Mouse (Mus musculus): ENCODE data around the gene Rab20. TPM values are rescaled to one million over a fixed set of nuclear protein-coding genes. Genes with fewer than 3 reads are reported as not detected.

Gene Rab20
- polyA plus RNA-seq, 1 experiment from 2014 or later, result 7.5 TPM

DNA sequence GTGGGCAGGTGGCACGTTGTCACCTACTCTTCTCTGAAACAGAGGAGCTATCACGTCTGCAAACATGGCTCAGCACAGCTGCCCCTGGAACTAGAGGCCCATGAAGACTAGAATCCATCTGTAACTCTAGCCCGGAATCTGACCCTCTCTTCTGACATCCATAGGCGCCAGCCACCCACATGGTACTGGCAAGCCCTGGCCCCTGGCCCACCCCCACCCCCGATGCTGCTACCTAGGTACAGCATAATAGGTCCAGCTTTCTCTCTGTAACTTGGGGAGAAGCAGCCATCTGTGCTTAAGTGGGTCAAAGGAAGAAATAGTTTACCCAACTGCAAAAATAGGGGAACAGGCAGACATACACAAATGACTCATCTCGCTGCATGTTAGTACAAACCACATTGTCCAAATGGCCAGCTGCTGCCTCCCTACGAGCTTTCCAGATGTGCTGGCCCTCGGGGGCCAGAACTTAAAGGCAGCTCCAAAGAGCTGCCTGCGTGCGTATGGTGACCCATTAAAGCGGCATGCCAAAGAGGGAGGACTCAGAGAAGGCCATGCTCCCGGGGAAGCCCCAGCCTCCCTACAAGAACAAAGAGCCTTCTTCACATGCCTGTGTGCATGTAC is 66.9 kb downstream of the Rab20 start:
- Histone ChIP-seq H3K9ac (ENCODE audit: low read length) (peak overlapping the region; percentile 34; the same call in 1 of the 2 replicates), H3K9me3 (replicated peaks; ENCODE audit: control insufficient read depth, low read length) (no peaks in the 10 kb centered on the region), H3K4me3 (replicated peaks; ENCODE audit: low read length) (no peak overlapping the region), H3K4me2 (ENCODE audit: low read depth, low read length) (no peak overlapping the region), H3K4me1 (ENCODE audit: control insufficient read depth, insufficient read depth, low read length) (peaks cover 24% of the 10 kb centered on the region), H3K27ac (ENCODE audit: low read length) (peak overlapping the region; percentile 92), H3K27me3 (ENCODE audit: control insufficient read depth, insufficient read depth, low read length) (no peaks in the 10 kb centered on the region), H3K36me3 (ENCODE audit: control insufficient read depth, insufficient read depth, low read length) (no peaks in the 10 kb centered on the region)
- 49% methylated on average over 12 of the region's 12 CpGs for WGBS
- peak; percentile 70 for ATAC-seq (ENCODE audit: insufficient read depth, low FRiP score)

DNA sequence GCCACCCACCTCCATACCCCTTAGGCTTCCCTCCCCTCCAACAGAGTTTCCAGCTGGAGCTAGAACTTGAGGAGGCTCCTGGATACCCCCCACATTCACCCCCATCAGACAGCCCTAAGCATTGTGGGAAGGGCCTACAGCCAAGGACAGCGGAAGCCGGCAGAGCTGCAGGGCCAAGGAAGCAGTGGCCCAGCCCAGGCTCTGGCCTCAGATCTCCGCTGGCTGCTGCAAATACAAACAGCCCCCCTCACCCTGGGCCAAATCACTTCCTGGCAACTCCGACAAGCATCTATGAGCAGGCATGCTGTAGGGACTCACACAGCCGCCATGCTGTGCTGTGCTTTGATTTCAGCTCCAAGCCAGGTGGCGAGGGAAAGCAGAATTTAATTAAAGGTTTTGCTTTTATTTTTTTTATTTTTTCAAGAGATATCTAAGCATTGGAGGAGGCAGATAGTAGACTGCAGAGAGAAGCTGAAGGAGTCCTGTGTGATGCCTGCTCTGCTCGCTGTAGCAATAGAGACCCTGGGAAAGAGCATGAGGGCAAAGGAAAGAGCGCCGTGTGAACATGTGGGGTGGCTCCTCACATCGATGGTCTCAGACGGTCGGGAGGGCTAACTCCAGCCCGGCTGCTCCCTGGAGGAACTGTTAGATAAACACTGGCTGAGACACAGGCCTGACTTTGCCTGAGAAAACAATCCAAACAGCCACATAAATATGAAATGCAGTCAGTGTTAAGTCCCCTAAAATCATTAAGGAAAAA is 72.6 kb downstream of the Rab20 start:
- H3K9me3 ChIP-seq (replicated peaks; ENCODE audit: control insufficient read depth, low read length), result no peaks in the 10 kb centered on the region
- peaks cover 15% of the 10 kb centered on the region for H3K4me1 ChIP-seq (ENCODE audit: control insufficient read depth, insufficient read depth, low read length)
- peak; percentile 77 for ATAC-seq (ENCODE audit: insufficient read depth, low FRiP score)
- H3K36me3 ChIP-seq (ENCODE audit: control insufficient read depth, insufficient read depth, low read length), result no peaks in the 10 kb centered on the region
- H3K4me2 ChIP-seq (ENCODE audit: low read depth, low read length), result no peak overlapping the region
- 33% methylated on average over 13 of the region's 13 CpGs for WGBS
- H3K27me3 ChIP-seq (ENCODE audit: control insufficient read depth, insufficient read depth, low read length), result no peaks in the 10 kb centered on the region
- peak overlapping the region; percentile 81 for H3K27ac ChIP-seq (ENCODE audit: low read length)
- H3K4me3 ChIP-seq (replicated peaks; ENCODE audit: low read length), result no peak overlapping the region
- H3K9ac ChIP-seq (ENCODE audit: low read length), result 0 out of 2 replicates have a peak overlapping the region, but pooled peaks have one; percentile 33

DNA sequence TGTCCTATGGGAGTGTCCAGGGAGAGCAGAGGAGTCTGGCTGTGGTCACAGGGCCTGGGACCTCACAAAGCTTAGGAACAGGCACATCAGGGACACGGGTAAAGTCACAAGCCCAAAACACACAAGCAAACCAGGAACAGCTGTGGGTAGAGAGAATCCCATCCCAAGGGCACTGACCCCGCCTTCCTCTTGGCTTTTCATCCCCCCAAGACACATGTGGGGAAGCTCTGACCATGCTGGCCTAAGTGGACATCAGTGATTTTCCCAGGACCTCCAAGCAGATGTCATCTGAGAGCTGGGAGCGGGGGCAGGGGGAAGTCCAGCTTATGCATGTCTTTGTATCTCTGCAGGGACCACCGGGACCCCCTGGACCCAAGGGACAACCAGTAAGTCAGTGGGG is 73.9 kb downstream of the Rab20 start:
- H3K27ac ChIP-seq (ENCODE audit: low read length), result peak overlapping the region; percentile 81; the same call in 1 of the 2 replicates
- no peak for ATAC-seq (ENCODE audit: insufficient read depth, low FRiP score)
- H3K36me3 ChIP-seq (ENCODE audit: control insufficient read depth, insufficient read depth, low read length), result no peaks in the 10 kb centered on the region
- H3K9ac ChIP-seq (ENCODE audit: low read length), result no peak overlapping the region
- H3K9me3 ChIP-seq (replicated peaks; ENCODE audit: control insufficient read depth, low read length), result no peaks in the 10 kb centered on the region
- no peak overlapping the region for H3K4me3 ChIP-seq (replicated peaks; ENCODE audit: low read length)
- no peak overlapping the region for H3K4me2 ChIP-seq (ENCODE audit: low read depth, low read length)
- WGBS, result 80% methylated on average over 4 of the region's 4 CpGs
- H3K27me3 ChIP-seq (ENCODE audit: control insufficient read depth, insufficient read depth, low read length), result no peaks in the 10 kb centered on the region
- peaks cover 25% of the 10 kb centered on the region for H3K4me1 ChIP-seq (ENCODE audit: control insufficient read depth, insufficient read depth, low read length)

DNA sequence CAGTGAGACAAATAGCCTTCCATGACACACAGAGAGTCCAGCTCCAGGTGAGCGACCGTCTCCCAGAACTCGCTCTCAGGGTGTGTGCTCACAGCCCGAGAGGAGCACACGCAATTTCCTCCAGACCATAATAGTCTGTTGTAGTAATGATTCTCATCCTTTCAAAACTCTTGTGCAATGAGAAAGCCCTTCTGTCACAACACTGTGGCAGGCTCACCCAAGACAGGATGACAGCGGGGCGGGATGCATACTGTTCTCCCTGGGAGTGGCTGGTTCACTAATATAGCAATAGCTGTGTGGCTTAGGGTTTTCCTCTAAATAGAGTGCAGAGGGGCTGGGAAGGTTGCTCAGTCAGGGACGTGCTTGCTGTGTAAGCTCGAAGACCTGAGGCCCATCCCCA is 74.7 kb downstream of the Rab20 start:
- no peak for ATAC-seq (ENCODE audit: insufficient read depth, low FRiP score)
- H3K27me3 ChIP-seq (ENCODE audit: control insufficient read depth, insufficient read depth, low read length), result no peaks in the 10 kb centered on the region
- peaks cover 29% of the 10 kb centered on the region for H3K4me1 ChIP-seq (ENCODE audit: control insufficient read depth, insufficient read depth, low read length)

More for the DNA sequence above, 74.7 kb downstream of the Rab20 start:
- H3K36me3 ChIP-seq (ENCODE audit: control insufficient read depth, insufficient read depth, low read length), result no peaks in the 10 kb centered on the region
- H3K9me3 ChIP-seq (replicated peaks; ENCODE audit: control insufficient read depth, low read length), result no peaks in the 10 kb centered on the region
- H3K9ac ChIP-seq (ENCODE audit: low read length), result no peak overlapping the region
- WGBS, result 93% methylated on average over 9 of the region's 9 CpGs
- H3K4me2 ChIP-seq (ENCODE audit: low read depth, low read length), result no peak overlapping the region
- H3K27ac ChIP-seq (ENCODE audit: low read length), result no peak overlapping the region
- no peak overlapping the region for H3K4me3 ChIP-seq (replicated peaks; ENCODE audit: low read length)

Other genes starting within 250 kb of the Rab20 start
- 57.3 and 65.2 TPM in 2 replicates for gene Col4a2, start 165.9 kb downstream of the Rab20 start, polyA plus RNA-seq (2015; fragmentation: Nextera tagmentation; extraction: Ambion mirVana)
- gene Col4a1, start 165.9 kb downstream of the Rab20 start, polyA plus RNA-seq (2015; fragmentation: Nextera tagmentation; extraction: Ambion mirVana), result 207 and 211 TPM in 2 replicates
- 110 and 117 TPM in 2 replicates for gene Naxd, start 18.8 kb upstream of the Rab20 start, polyA plus RNA-seq (2015; fragmentation: Nextera tagmentation; extraction: Ambion mirVana)
- gene Cars2, start 72.1 kb upstream of the Rab20 start, polyA plus RNA-seq (2015; fragmentation: Nextera tagmentation; extraction: Ambion mirVana), result 24.3 and 26.9 TPM in 2 replicates
- 24.7 and 24.9 TPM in 2 replicates for gene Ing1, start 76.9 kb upstream of the Rab20 start, polyA plus RNA-seq (2015; fragmentation: Nextera tagmentation; extraction: Ambion mirVana)
- gene Ankrd10, start 157.0 kb upstream of the Rab20 start, polyA plus RNA-seq (2015; fragmentation: Nextera tagmentation; extraction: Ambion mirVana), result 75.1 and 83.0 TPM in 2 replicates
- not detected in 2 replicates for gene 1700016D06Rik, start 222.4 kb upstream of the Rab20 start, polyA plus RNA-seq (2015; fragmentation: Nextera tagmentation; extraction: Ambion mirVana)
- gene Arhgef7, start 249.0 kb upstream of the Rab20 start, polyA plus RNA-seq (2015; fragmentation: Nextera tagmentation; extraction: Ambion mirVana), result 32.7 and 33.4 TPM in 2 replicates

Measured in stomach, embryonic 16.5 days (tissue).